Mouse (Mus musculus): ENCODE results near the gene Acoxl. TPM values are rescaled to one million over a fixed set of nuclear protein-coding genes. Genes with fewer than 3 reads are reported as not detected.
"Not testable (repeated sequence)": the region's sequence is repeated elsewhere in the genome, so short reads cannot be mapped to it uniquely, and the experiment has no call there.

Acoxl gene
- polyA plus RNA-seq, 1 experiment: not detected

GRCm38 (mm10) chr2:128092451-128092850, 253.8 kb downstream of the Acoxl start:
- peaks cover 6% of the 10 kb centered on the region for H3K4me1 ChIP-seq (ENCODE audit: control insufficient read depth, insufficient read depth, low read length)
- no peak overlapping the region for H3K4me3 ChIP-seq (replicated peaks; ENCODE audit: control insufficient read depth, low read depth, low read length)
- TF ChIP-seq POLR2A (IDR thresholded peaks at IDR 0.05; ENCODE audit: borderline replicate concordance, control insufficient read depth, low read depth, low read length): no peak
- TF ChIP-seq CTCF (IDR thresholded peaks at IDR 0.05; ENCODE audit: control insufficient read depth, insufficient read depth, low read length): no peak
- WGBS: 79% methylated on average over 2 of the region's 2 CpGs
- no peak overlapping the region for H3K27ac ChIP-seq (ENCODE audit: control insufficient read depth, insufficient read depth, low read depth, low read length, poor library complexity)

- Histone ChIP-seq H3K4me3 (replicated peaks; ENCODE audit: control insufficient read depth, low read depth, low read length) (no peak overlapping the region), H3K27ac (ENCODE audit: control insufficient read depth, insufficient read depth, low read depth, low read length, poor library complexity) (no peak overlapping the region), H3K4me1 (ENCODE audit: control insufficient read depth, insufficient read depth, low read length) (peaks cover 6% of the 10 kb centered on the region)
- TF ChIP-seq POLR2A (IDR thresholded peaks at IDR 0.05; ENCODE audit: borderline replicate concordance, control insufficient read depth, low read depth, low read length) (no peak), CTCF (IDR thresholded peaks at IDR 0.05; ENCODE audit: control insufficient read depth, insufficient read depth, low read length) (no peak)
- 36% methylated on average over 5 of the region's 5 CpGs for WGBS
These were observed 255.5 kb downstream of the Acoxl start for GRCm38 (mm10) chr2:128094196-128094595.

GRCm38 (mm10) chr2:128094602-128095001, 255.9 kb downstream of the Acoxl start:
- Histone ChIP-seq H3K4me3 (replicated peaks; ENCODE audit: control insufficient read depth, low read depth, low read length) (no peak overlapping the region), H3K4me1 (ENCODE audit: control insufficient read depth, insufficient read depth, low read length) (peaks cover 6% of the 10 kb centered on the region), H3K27ac (ENCODE audit: control insufficient read depth, insufficient read depth, low read depth, low read length, poor library complexity) (no peak overlapping the region)
- 21% methylated on average over 2 of the region's 2 CpGs for WGBS
- TF ChIP-seq POLR2A (IDR thresholded peaks at IDR 0.05; ENCODE audit: borderline replicate concordance, control insufficient read depth, low read depth, low read length) (no peak), CTCF (IDR thresholded peaks at IDR 0.05; ENCODE audit: control insufficient read depth, insufficient read depth, low read length) (no peak)

- TF ChIP-seq CTCF (IDR thresholded peaks at IDR 0.05; ENCODE audit: control insufficient read depth, insufficient read depth, low read length): no peak
- no peak for TF ChIP-seq POLR2A (IDR thresholded peaks at IDR 0.05; ENCODE audit: borderline replicate concordance, control insufficient read depth, low read depth, low read length)
- no peak overlapping the region for H3K27ac ChIP-seq (ENCODE audit: control insufficient read depth, insufficient read depth, low read depth, low read length, poor library complexity)
- WGBS: 85% methylated on average over 1 of the region's 1 CpGs
- H3K4me3 ChIP-seq (replicated peaks; ENCODE audit: control insufficient read depth, low read depth, low read length): no peak overlapping the region
- H3K4me1 ChIP-seq (ENCODE audit: control insufficient read depth, insufficient read depth, low read length): peaks cover 6% of the 10 kb centered on the region
These were observed 256.6 kb downstream of the Acoxl start for GRCm38 (mm10) chr2:128095270-128095669.

GRCm38 (mm10) chr2:128096070-128096469, 257.4 kb downstream of the Acoxl start:
- TF ChIP-seq CTCF (IDR thresholded peaks at IDR 0.05; ENCODE audit: control insufficient read depth, insufficient read depth, low read length): no peak
- no peak for TF ChIP-seq POLR2A (IDR thresholded peaks at IDR 0.05; ENCODE audit: borderline replicate concordance, control insufficient read depth, low read depth, low read length)
- H3K4me3 ChIP-seq (replicated peaks; ENCODE audit: control insufficient read depth, low read depth, low read length): no peak overlapping the region
- no peak overlapping the region for H3K27ac ChIP-seq (ENCODE audit: control insufficient read depth, insufficient read depth, low read depth, low read length, poor library complexity)
- 67% methylated on average over 1 of the region's 1 CpGs for WGBS
- H3K4me1 ChIP-seq (ENCODE audit: control insufficient read depth, insufficient read depth, low read length): peaks cover 6% of the 10 kb centered on the region

GRCm38 (mm10) chr2:128098118-128098517, 259.4 kb downstream of the Acoxl start:
- not testable (repeated sequence) for H3K4me3 ChIP-seq (replicated peaks; ENCODE audit: control insufficient read depth, low read depth, low read length); H3K27ac ChIP-seq (ENCODE audit: control insufficient read depth, insufficient read depth, low read depth, low read length, poor library complexity); H3K4me1 ChIP-seq (ENCODE audit: control insufficient read depth, insufficient read depth, low read length)
- 85% methylated on average over 5 of the region's 5 CpGs for WGBS

- 90% methylated on average over 9 of the region's 9 CpGs for WGBS
- TF ChIP-seq POLR2A (IDR thresholded peaks at IDR 0.05; ENCODE audit: borderline replicate concordance, control insufficient read depth, low read depth, low read length): no peak
- no peak for TF ChIP-seq CTCF (IDR thresholded peaks at IDR 0.05; ENCODE audit: control insufficient read depth, insufficient read depth, low read length)
- Histone ChIP-seq H3K4me3 (replicated peaks; ENCODE audit: control insufficient read depth, low read depth, low read length) (no peak overlapping the region), H3K4me1 (ENCODE audit: control insufficient read depth, insufficient read depth, low read length) (no peaks in the 10 kb centered on the region; the same call in 1 of the 2 replicates), H3K27ac (ENCODE audit: control insufficient read depth, insufficient read depth, low read depth, low read length, poor library complexity) (no peak overlapping the region)
These were observed 263.4 kb downstream of the Acoxl start for GRCm38 (mm10) chr2:128102086-128102485.

- H3K4me1 ChIP-seq (ENCODE audit: control insufficient read depth, insufficient read depth, low read length): no peaks in the 10 kb centered on the region
- H3K4me3 ChIP-seq (replicated peaks; ENCODE audit: control insufficient read depth, low read depth, low read length): no peak overlapping the region
- no peak overlapping the region for H3K27ac ChIP-seq (ENCODE audit: control insufficient read depth, insufficient read depth, low read depth, low read length, poor library complexity)
- WGBS: 83% methylated on average over 5 of the region's 5 CpGs
- TF ChIP-seq CTCF (IDR thresholded peaks at IDR 0.05; ENCODE audit: control insufficient read depth, insufficient read depth, low read length) (no peak), POLR2A (IDR thresholded peaks at IDR 0.05; ENCODE audit: borderline replicate concordance, control insufficient read depth, low read depth, low read length) (no peak)
These were observed 266.1 kb downstream of the Acoxl start for GRCm38 (mm10) chr2:128104815-128105214.

- Histone ChIP-seq H3K4me3 (replicated peaks; ENCODE audit: control insufficient read depth, low read depth, low read length) (no peak overlapping the region), H3K4me1 (ENCODE audit: control insufficient read depth, insufficient read depth, low read length) (no peaks in the 10 kb centered on the region), H3K27ac (ENCODE audit: control insufficient read depth, insufficient read depth, low read depth, low read length, poor library complexity) (no peak overlapping the region)
- 85% methylated on average over 11 of the region's 11 CpGs for WGBS
- TF ChIP-seq POLR2A (IDR thresholded peaks at IDR 0.05; ENCODE audit: borderline replicate concordance, control insufficient read depth, low read depth, low read length) (no peak), CTCF (IDR thresholded peaks at IDR 0.05; ENCODE audit: control insufficient read depth, insufficient read depth, low read length) (no peak)
These were observed 267.0 kb downstream of the Acoxl start for GRCm38 (mm10) chr2:128105651-128106050.
